Mouse (Mus musculus) c-Kit-negative CD71-positive TER-119-positive erythroid progenitor cells, embryonic 14.5 days (primary cell): Measurements from ENCODE around the gene Hexa.

ENCODE experiments used
- DNase-seq: peaks from one replicate; pipeline ENCODE4 v3.0.0-alpha.2; 2013; ENCODE audit warnings: low read depth, low spot score

Hexa gene

GRCm38 (mm10) chr9:59539441-59540137, at the start of gene Hexa, which contains the start of gene Tmem202:
Gene Hexa, plus strand, starts transcription at chr9:59539540.
Gene Tmem202, minus strand, starts transcription at chr9:59539847.
- DNase-seq: no peak

DNA sequence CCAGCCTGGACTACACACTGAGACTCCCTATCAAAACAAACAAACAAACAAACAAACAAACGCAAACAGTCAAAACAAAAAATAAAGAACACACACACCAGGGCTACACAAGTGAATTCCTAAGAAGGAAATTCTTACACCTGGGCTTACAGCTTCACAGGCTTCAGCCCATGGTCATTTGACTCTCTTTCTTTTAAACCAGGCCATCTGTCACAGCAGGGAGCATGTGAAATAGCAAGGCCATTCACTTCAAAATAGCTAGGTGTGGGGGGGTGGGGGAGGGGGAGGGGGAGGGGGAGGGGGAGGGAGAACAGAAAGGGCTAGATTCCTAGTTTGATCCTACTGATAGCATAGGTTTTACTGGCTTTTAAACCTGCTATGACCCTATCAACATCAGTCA, 31.2 kb upstream of the Hexa start:
- DNase-seq: no peak

DNA sequence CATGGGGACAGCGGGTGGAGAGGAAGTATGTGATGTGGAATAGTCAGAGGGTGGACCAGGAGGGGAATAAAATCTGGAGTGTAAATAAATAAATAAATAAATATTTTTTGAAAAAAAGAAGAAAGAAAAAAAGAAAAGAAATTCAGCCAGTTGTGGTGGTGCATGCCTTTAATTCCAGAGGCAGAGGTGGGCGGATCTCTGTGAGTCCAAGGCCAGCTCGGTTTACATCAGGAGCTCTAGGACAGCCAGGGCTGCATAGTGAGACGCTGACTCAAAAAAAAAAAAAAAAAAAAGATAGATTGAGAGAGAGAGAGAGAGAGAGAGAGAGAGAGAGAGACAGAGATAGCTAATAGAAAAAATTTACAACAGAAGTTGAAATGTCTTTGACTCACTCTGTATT, 27.0 kb upstream of the Hexa start:
- DNase-seq: no peak

DNA sequence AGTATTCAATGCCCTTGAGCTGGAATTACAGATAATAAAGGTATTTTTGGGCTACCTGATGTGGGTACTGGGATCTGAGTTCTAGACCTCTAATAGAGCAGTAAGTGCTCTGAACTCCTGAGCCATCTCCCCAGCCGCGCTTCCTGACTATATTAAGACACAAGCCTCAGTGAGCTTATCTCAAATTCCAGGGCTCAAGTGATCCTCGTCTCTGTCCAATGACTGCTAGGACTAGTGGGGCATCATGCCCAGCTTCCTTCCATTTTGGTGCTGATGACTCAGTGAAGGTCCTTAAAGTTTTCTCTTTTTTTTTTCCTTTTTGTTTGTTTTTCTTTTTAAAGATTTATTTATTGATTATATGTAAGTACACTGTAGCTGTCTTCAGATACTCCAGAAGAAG, 24.3 kb upstream of the Hexa start:
- no peak for DNase-seq

DNA sequence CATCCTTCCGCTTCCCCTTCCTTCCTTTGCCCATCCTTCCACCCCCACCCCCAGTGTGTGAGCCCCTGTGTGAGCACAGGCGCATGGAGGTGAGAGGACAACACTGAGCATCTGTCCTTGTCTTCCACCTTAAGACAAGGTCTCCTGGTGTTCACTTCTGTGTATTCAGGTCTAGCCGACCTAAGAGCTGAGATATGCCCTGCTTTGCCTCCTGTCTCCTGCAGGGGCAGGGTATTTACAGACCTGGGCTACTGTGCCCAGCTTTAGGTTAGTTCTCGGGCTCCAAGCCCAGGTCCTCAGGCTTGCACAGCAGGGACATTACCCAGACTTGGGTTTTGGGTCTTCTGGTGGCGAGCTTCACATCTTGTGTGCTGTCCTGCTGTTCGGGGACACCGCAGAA, 22.2 kb upstream of the Hexa start:
- no peak for DNase-seq

DNA sequence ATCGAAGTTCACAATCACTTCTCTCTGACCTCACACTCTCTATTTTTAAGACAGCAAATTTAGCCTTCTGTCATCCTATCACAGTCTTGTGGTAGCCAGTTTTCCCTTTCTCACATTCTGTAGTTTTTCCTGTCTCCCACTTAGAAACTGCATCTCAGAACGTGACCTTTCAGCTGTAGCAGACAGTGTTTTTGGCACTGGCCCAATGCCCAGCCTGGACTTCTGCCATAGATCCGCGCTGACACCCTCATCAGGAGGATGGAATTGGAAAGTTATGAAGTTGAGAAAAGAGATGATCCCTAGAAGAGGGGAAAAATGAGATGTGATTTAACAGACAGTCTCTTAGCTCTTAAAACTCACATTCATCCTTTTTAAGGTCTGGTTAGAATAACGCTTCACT, 20.4 kb upstream of the Hexa start:
- no peak for DNase-seq

DNA sequence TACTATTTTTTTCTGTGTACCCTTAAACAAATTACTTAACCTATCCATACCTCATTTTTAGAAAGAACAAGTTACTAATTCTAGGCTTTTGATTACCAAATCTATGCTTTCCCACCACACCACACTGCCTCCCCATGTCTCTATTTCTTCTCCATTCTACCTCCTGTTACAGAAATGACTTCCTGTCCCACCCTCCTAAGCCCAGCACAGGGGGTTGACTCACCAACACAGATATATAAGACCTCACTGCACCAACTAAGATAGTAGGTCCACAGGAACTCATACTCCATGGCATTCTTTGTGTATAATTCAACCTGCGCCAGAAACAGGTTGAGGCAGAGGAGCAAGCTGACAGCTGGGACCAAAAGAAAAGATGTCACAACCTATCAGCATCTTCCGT, 19.9 kb upstream of the Hexa start:
- DNase-seq: no peak

DNA sequence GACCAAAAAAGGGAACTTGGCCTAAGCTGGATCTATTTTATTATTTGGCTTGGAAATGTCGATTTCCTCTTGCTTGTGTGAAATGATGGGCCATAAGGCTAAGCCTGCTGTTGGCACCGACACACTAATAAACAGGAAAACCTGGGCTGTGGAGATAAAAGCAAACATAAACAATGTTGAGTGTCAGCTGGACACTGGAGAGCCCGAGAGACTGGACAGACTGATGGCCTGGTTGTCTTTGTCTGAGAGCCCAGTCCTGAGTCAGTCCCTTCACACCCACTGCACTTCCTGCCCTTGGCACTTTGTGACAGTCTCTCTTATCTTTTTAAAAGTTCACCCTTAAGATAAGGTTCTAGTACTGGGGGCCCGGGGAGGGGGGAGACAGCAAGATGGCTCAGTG, 16.4 kb upstream of the Hexa start:
- no peak for DNase-seq

GRCm38 (mm10) chr9:59526727-59527126, 12.6 kb upstream of the Hexa start:
- no peak for DNase-seq

GRCm38 (mm10) chr9:59527580-59527979, 11.8 kb upstream of the Hexa start:
- DNase-seq: no peak

- no peak for DNase-seq
These were observed 11.1 kb upstream of the Hexa start for GRCm38 (mm10) chr9:59528274-59528673.

- DNase-seq: no peak
These were observed 7.7 kb upstream of the Hexa start for GRCm38 (mm10) chr9:59531645-59532044.

DNA sequence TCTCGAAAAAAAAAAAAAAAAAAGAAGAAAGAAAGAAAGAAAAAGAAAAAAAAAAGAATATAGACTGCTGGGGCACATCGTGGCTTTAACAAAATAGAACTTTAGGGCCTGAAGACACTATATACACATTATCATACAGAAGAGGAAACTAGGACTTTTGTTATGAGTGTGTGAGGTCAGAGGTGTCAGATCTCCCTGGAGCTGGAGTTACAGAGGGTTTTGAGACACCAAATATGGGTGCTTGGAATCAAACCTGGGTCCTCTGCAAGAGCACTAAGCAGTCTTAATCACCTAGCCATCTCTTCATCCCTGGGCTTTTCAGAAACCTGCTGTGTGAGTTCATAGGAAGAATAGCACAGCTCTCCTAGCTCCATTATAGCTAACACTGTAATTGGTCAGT, 5.9 kb upstream of the Hexa start:
- DNase-seq: no peak

GRCm38 (mm10) chr9:59533889-59534288, 5.5 kb upstream of the Hexa start:
- DNase-seq: no peak

GRCm38 (mm10) chr9:59537651-59538050, 1.7 kb upstream of the Hexa start:
- DNase-seq: no peak

GRCm38 (mm10) chr9:59541617-59542016, 2.3 kb downstream of the Hexa start:
- DNase-seq: no peak

DNA sequence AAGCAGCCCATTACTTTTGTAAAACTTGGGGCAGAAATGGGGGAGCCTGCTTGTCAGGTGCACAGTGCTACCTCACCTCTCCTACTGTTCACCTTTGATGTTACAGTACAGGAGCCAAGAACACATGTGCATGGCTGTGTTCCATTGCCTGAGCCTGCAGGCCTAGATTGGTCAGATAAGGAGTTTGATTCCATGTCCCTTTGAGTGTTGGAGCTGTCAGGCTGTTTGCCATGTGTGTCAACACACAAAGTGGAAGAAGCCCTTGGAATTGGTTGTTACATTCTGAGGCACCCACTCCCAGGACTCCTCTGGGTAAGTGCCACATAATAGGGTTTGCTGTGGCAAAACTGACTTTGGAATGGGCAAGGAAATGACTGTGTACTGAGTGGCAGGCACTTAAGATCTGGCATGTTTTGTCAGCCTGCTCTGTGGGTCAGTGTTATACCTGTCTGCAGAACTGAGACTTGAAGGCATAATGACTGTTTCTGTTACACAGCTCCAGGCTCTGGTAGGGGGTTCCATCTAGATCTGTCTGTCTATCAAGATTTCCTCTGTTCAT, 3.5 kb downstream of the Hexa start:
- no peak for DNase-seq

- no peak for DNase-seq
These were observed 5.4 kb downstream of the Hexa start for GRCm38 (mm10) chr9:59544739-59545138.

DNA sequence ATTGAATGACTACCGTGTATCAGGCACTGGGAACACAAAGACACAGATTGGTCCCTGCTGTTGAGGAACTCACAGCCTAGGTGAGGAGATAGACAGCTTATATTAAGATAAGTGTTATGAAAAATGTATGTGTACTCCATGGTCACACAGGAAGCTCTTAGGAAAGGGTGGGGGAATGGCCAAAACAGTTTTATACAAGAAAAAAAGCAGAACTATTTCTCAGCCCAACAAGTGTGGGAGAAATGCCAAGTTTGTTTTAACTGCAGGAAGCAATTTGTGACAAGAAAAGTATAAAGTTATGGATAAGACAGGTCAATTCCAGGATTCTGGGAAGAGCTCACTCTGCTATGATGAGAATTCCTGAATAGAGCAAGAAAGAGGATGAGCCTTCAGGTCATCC, 8.5 kb downstream of the Hexa start:
- DNase-seq: no peak

DNA sequence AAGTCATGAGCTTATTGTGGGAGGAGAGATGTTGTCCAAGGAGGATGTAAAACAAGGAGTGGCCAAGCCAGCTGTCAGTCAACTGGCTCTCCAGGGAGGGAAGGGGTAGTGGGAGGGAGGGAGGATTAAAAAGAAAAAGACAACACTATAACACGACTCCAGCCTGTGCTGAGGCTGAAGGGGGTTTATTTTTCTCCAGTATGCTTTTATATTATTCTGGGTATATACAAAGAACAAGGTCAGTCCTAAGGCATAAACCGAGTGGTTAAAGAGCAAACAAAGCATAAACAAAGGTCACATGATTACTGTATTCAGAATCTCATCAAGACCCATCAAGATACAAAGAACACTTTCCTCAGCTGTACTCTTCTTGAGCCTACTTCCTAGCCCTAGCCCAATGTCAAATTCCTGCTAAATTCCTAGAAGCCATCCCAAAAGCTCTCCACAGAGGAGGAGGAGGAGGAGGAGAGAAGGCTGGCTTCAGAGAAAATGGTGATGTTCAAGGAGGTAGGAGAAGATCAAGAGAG, 9.7 kb downstream of the Hexa start:
- no peak for DNase-seq

DNA sequence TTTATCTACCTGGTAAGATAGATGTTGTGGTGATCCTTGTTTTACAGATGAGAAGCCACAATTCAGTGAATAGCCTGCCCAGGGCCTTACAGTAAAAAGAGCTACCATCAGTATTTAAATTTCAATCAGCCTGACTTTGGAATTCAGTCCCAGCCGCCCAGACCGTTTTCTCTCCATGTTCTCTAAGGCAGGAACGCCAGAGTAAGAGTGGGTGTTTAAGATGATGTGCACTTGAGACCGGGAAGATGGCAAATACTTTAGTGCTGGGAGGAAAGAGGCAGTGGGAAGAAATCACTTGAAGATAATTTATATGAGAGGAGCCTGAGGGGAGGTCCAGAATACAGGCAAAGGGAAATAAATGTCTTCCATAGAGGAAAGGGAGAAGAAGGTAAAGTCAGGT, 10.7 kb downstream of the Hexa start:
- no peak for DNase-seq

DNA sequence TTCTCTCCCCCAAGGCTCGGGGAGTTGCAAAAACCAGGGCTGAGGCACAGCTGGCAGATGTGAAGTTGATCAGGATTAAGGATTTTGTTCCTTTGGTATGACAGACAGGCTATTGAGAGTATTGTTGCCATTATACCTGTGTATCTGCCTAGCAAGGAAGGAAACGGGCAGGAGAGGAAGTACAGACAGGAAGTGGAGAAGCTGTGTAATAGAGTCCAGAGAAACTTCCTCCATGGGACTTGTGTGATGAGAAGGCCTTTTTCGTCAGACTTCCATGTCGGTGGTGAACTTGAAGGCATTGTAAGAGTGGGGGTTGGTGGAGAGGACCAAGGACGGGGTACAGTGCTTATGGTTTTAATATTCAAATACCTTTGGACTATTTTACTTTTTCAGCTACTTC, 11.7 kb downstream of the Hexa start:
- no peak for DNase-seq

DNA sequence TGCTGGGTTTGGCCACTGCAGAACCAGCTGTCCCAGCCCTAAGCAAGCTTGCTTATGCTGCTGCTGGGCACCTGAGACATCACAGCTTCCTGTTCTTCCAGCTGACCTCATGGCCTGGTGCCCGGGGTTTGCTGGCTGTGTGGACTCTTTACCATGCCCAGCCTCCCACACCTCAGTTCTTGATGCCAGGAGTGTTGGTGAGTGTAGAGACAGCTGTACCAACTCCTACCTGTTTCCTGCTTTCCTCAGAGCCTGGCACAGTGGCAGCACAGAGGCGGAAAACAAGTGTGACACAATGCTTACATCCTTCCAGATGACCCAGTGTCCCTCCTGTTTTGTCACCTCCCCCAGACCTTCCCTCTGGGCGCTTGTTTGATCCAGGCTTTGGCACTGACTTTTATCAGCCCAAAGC, 12.3 kb downstream of the Hexa start:
- no peak for DNase-seq

DNA sequence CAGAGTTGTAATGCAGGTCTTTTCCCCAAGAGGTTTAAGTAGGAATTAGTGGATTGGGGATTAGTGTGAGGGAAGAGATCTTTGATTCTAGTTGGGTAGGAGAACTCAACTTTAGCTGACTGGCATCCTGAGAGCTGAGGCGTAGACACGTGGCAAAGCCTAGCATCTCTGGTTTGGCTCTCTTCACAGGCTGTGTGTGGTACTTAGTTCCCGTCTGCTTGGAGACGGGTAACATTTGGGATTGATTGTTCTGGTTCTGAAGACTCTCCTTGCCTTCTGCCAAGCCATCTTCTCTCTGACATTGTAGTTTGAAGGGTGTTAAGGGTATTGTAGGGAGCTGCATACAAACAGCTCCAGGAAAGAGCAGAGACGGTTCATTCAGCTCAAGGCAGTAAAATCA, 13.3 kb downstream of the Hexa start:
- no peak for DNase-seq
